Mouse (Mus musculus): Measurements from ENCODE around the gene Gps1. TPM values are rescaled to one million over a fixed set of nuclear protein-coding genes. Genes with fewer than 3 reads are reported as not detected.

Gps1 gene
- polyA plus RNA-seq, 1 experiment from 2014 or later: 245 TPM

DNA sequence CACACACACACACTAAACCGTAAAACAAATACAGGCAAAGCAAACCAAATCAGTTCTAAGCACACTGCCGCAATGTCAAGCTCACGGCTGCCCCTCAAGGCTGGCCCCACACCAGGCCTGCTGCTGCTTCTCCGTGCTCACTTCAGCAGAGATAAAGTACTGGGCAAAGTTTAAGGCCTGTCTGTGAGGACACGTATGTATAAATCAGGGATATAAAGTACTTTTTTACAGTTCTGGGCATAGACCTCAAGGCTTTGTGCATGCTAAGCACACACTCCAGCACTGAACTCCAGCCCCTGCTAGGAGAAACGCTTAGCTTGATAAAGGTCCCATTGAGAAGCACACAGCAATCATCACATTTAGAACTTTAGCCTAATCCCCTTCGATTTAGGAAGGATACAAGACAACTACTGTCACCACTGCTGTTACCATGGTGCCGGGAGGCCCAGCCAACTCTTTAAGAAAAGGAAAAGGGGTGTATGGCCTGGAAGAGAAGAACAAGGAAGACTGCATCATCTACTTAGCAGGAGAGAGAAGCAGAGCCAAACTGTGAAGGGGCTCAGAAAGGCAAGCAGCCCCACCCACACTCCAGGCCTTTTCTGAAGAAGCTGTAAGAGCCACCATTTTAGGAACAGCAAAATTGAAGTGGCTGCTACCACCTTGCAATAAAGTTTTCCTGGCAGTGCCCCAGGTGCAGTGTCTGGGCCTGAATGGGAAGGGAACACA lies 49.6 kb downstream of the Gps1 start:
- Histone ChIP-seq H3K36me3 (peaks cover 12% of the 10 kb centered on the region; the same call in 1 of the 2 replicates), H3K27me3 (no peaks in the 10 kb centered on the region), H3K27ac (peak overlapping the region; percentile 30; the same call in 1 of the 2 replicates), H3K9me3 (no peaks in the 10 kb centered on the region), H3K4me1 (no peaks in the 10 kb centered on the region), H3K4me2 (replicated peaks) (no peak overlapping the region), H3K4me3 (no peak overlapping the region), H3K9ac (no peak overlapping the region)
- peak; percentile 32; the same call in 1 of the 2 replicates for ATAC-seq (ENCODE audit: insufficient number of reproducible peaks, insufficient read depth, low FRiP score, low TSS enrichment)
- WGBS: 69% methylated on average over 8 of the region's 8 CpGs

Other genes starting within 250 kb of the Gps1 start
- 234 and 242 TPM in 2 replicates for gene Mcrip1, start 234.5 kb upstream of the Gps1 start, polyA plus RNA-seq (2016; fragmentation: Nextera tagmentation; extraction: Ambion mirVana)
- gene Ppp1r27, start 233.1 kb upstream of the Gps1 start, polyA plus RNA-seq (2016; fragmentation: Nextera tagmentation; extraction: Ambion mirVana): 0.36 TPM in 1 of 2 replicates, not detected in the other
- gene P4hb, start 211.0 kb upstream of the Gps1 start, polyA plus RNA-seq (2016; fragmentation: Nextera tagmentation; extraction: Ambion mirVana): 622 and 637 TPM in 2 replicates
- 561 and 568 TPM in 2 replicates for gene Arhgdia, start 202.6 kb upstream of the Gps1 start, polyA plus RNA-seq (2016; fragmentation: Nextera tagmentation; extraction: Ambion mirVana)
- gene Alyref, start 185.9 kb upstream of the Gps1 start, polyA plus RNA-seq (2016; fragmentation: Nextera tagmentation; extraction: Ambion mirVana): 683 and 688 TPM in 2 replicates
- 191 and 198 TPM in 2 replicates for gene Anapc11, start 185.9 kb upstream of the Gps1 start, polyA plus RNA-seq (2016; fragmentation: Nextera tagmentation; extraction: Ambion mirVana)
- 0.99 TPM in 1 of 2 replicates, not detected in the other for gene Npb, start 175.8 kb upstream of the Gps1 start, polyA plus RNA-seq (2016; fragmentation: Nextera tagmentation; extraction: Ambion mirVana)
- 143 and 147 TPM in 2 replicates for gene Pcyt2, start 166.3 kb upstream of the Gps1 start, polyA plus RNA-seq (2016; fragmentation: Nextera tagmentation; extraction: Ambion mirVana)
- 29.7 and 30.4 TPM in 2 replicates for gene Sirt7, start 159.0 kb upstream of the Gps1 start, polyA plus RNA-seq (2016; fragmentation: Nextera tagmentation; extraction: Ambion mirVana)
- gene Mafg, start 150.7 kb upstream of the Gps1 start, polyA plus RNA-seq (2016; fragmentation: Nextera tagmentation; extraction: Ambion mirVana): 33.6 and 34.8 TPM in 2 replicates
- 25.3 and 26.5 TPM in 2 replicates for gene Pycr1, start 140.5 kb upstream of the Gps1 start, polyA plus RNA-seq (2016; fragmentation: Nextera tagmentation; extraction: Ambion mirVana)
- 0.47 TPM in 1 of 2 replicates, not detected in the other for gene Myadml2, start 136.1 kb upstream of the Gps1 start, polyA plus RNA-seq (2016; fragmentation: Nextera tagmentation; extraction: Ambion mirVana)
- 5.1 and 6.3 TPM in 2 replicates for gene Notum, start 123.1 kb upstream of the Gps1 start, polyA plus RNA-seq (2016; fragmentation: Nextera tagmentation; extraction: Ambion mirVana)
- gene Aspscr1, start 111.3 kb upstream of the Gps1 start, polyA plus RNA-seq (2016; fragmentation: Nextera tagmentation; extraction: Ambion mirVana): 131 and 139 TPM in 2 replicates
- 131 TPM in 2 replicates for gene Cenpx, start 70.5 kb upstream of the Gps1 start, polyA plus RNA-seq (2016; fragmentation: Nextera tagmentation; extraction: Ambion mirVana)
- 77.5 and 83.7 TPM in 2 replicates for gene Lrrc45, start 70.3 kb upstream of the Gps1 start, polyA plus RNA-seq (2016; fragmentation: Nextera tagmentation; extraction: Ambion mirVana)
- 59.7 and 62.8 TPM in 2 replicates for gene Rac3, start 62.8 kb upstream of the Gps1 start, polyA plus RNA-seq (2016; fragmentation: Nextera tagmentation; extraction: Ambion mirVana)
- 11.5 and 12.3 TPM in 2 replicates for gene Dcxr, start 57.0 kb upstream of the Gps1 start, polyA plus RNA-seq (2016; fragmentation: Nextera tagmentation; extraction: Ambion mirVana)
- gene Cbr2, start 52.2 kb upstream of the Gps1 start, polyA plus RNA-seq (2016; fragmentation: Nextera tagmentation; extraction: Ambion mirVana): 5.9 and 6.1 TPM in 2 replicates
- 4.2 and 5.8 TPM in 2 replicates for gene Hmga1b, start 21.5 kb upstream of the Gps1 start, polyA plus RNA-seq (2016; fragmentation: Nextera tagmentation; extraction: Ambion mirVana)
- gene Rfng, start 65 bp upstream of the Gps1 start, polyA plus RNA-seq (2016; fragmentation: Nextera tagmentation; extraction: Ambion mirVana): 47.0 and 47.2 TPM in 2 replicates
- gene Dus1l, start 12.1 kb downstream of the Gps1 start, polyA plus RNA-seq (2016; fragmentation: Nextera tagmentation; extraction: Ambion mirVana): 66.1 and 70.5 TPM in 2 replicates
- 74.2 and 77.0 TPM in 2 replicates for gene Fasn, start 40.3 kb downstream of the Gps1 start, polyA plus RNA-seq (2016; fragmentation: Nextera tagmentation; extraction: Ambion mirVana)
- 7.2 and 7.5 TPM in 2 replicates for gene Ccdc57, start 148.6 kb downstream of the Gps1 start, polyA plus RNA-seq (2016; fragmentation: Nextera tagmentation; extraction: Ambion mirVana)
- gene Slc16a3, start 164.2 kb downstream of the Gps1 start, polyA plus RNA-seq (2016; fragmentation: Nextera tagmentation; extraction: Ambion mirVana): 46.2 and 46.9 TPM in 2 replicates
- gene Csnk1d, start 207.1 kb downstream of the Gps1 start, polyA plus RNA-seq (2016; fragmentation: Nextera tagmentation; extraction: Ambion mirVana): 159 and 160 TPM in 2 replicates

Measured in embryonic facial prominence, embryonic 12.5 days (tissue).